Mouse (Mus musculus) G1E-ER4 (cell line): ENCODE measurements around the gene Htra1. TPM values are rescaled to one million over a fixed set of nuclear protein-coding genes. Genes with fewer than 3 reads are reported as not detected.

Source experiments
- GATA1 ChIP-seq: IDR thresholded peaks from one replicate; pipeline ENCODE4 v1.8.0; 2012; ENCODE audit warnings: low read length, inconsistent platforms
- polyA plus RNA-seq: library from polyadenylated mRNA; stranded (reverse); fragments of >175 nt; gene quantifications from 2 replicates; pipeline ENCODE4 v1.2.3, GENCODE M21; 2012

Htra1 gene
- polyA plus RNA-seq, 1 experiment, result not detected

- TF ChIP-seq GATA1, result no peak
These were observed 12.8 kb downstream of the Htra1 start for GRCm38 (mm10) chr7:130948563-130949208.

- no peak for TF ChIP-seq GATA1
These were observed 13.4 kb downstream of the Htra1 start for GRCm38 (mm10) chr7:130949331-130949751.

DNA sequence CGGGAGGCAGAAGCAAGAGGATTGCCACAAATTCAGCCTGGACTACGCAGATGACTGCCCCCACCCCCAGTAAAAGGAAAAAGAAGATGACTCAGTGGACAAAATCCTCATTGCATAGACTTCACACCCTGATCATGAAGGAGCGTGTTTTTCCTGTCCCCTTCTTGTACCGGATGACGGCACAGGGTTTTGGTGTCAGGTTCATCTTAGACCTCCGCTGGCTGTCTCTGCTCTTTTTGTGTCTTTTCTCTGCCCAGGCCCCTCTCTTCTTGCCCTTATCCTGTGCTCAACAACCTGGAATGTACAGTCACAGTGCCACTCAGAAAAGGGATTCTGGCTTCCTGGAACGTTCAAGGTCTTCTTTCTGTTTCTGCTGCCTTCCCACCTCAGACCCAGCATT lies 14.6 kb downstream of the Htra1 start:
- no peak for TF ChIP-seq GATA1

- TF ChIP-seq GATA1, result no peak
These were observed 15.1 kb downstream of the Htra1 start for GRCm38 (mm10) chr7:130951004-130951403.

- no peak for TF ChIP-seq GATA1
These were observed 17.5 kb downstream of the Htra1 start for GRCm38 (mm10) chr7:130953376-130953775.

DNA sequence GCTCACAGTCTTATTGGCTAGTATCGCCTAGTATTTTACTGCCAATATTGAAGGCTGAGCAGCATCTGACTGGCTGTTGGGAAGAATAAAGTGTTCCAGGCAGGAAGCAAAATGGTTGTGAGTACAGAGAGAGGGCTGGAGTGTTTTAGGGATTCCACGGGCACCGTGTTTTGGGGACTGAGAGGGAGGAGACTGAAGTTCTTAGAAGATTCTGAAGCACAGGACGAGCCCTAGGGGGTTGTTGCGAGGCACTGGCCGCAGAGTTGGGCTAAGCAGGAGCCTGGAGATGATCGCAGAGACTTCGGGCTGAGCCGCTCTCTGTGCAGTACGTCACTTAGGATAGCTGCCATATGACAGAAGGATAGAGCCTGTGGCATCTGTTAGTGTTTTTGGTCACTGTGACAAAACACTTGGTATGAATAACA lies 18.3 kb downstream of the Htra1 start:
- no peak for TF ChIP-seq GATA1

GRCm38 (mm10) chr7:130958551-130958950 lies 22.6 kb downstream of the Htra1 start:
- TF ChIP-seq GATA1, result no peak

- TF ChIP-seq GATA1, result no peak
These were observed 24.0 kb downstream of the Htra1 start for GRCm38 (mm10) chr7:130959868-130960267.

- TF ChIP-seq GATA1, result no peak
These were observed 25.5 kb downstream of the Htra1 start for GRCm38 (mm10) chr7:130961429-130961828.

DNA sequence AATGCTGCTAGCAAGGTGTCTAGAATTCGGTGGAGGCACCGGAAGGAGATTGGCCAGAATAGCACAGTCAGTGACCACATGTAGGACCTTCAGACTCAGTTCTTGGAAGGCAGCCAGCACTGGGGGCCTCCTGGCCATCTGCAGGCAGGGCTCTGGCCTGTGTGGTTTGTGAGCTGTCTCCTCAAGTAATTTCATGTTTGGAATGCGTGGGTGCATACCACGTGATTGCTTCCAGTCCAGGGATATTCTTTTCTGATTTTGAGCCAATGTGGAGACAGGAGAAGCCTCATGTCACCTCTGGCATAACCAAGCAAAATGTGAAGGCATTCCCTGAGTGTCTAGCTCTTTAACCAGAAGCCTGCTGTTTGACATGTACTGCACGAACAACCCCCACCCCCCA lies 28.8 kb downstream of the Htra1 start:
- TF ChIP-seq GATA1, result no peak

GRCm38 (mm10) chr7:130965396-130965795 lies 29.5 kb downstream of the Htra1 start:
- TF ChIP-seq GATA1, result no peak

DNA sequence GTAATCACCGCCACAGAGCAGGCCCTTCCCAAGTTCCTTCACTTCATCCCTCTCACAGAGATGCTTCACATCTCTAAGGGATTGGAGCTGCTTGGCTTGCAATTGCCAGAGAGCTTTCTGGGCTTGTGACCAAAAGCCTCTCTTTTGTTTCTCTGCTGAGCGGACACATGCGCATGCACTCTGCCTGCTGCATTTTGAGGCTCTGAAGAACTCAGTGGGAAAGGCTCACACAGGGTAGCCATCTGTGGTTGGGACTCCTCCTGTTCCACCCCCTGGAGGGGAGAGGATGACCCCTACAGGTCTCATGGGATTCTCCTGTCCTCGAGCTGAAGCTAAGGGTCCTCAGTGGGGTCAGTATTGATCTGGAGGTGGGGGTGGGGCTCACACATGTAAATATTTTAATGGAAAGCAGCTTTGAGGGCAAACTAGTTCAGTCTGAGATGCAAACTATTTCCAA lies 30.0 kb downstream of the Htra1 start:
- no peak for TF ChIP-seq GATA1

GRCm38 (mm10) chr7:130966451-130966850 lies 30.5 kb downstream of the Htra1 start:
- TF ChIP-seq GATA1, result no peak

- TF ChIP-seq GATA1, result no peak
These were observed 31.0 kb downstream of the Htra1 start for GRCm38 (mm10) chr7:130966876-130967275.

DNA sequence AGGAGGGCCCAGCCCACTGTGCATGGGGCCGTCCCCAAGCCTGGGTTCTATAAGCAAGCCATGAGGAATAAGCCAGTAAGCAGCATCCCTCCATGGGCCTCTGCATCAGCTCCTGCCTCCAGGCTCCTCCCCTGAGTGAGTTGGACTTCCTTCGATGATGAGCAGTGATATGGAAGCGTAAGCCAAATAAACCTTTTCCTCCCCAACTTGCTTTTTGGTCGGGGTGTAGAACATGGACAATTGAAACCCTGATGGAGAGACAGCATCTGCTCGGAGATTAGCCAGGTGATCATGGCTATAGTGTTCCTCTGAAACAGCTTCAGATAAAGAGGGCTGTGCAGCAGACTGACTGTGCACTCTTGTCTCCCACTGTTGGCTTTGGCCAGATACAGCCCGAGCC lies 32.0 kb downstream of the Htra1 start:
- no peak for TF ChIP-seq GATA1

DNA sequence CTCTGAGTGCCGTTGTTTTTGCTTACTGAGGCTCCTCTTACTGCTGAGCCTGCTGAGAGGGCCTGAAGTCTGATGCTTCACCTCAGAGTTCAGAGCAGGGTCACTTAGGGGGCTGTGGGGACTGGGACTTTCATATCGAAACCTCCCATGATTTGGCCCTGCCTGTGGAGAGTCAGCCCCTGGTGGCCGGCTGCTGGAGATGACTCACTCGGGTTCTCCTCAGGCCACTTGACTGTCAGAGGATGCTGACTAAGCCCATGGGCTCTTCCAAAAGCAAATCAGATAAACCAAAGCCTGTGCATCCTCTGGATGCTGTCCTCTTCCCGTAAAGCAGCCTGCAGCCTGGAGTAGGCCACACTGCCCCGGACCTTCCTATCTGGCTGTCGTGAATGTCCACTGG lies 32.6 kb downstream of the Htra1 start:
- no peak for TF ChIP-seq GATA1

- no peak for TF ChIP-seq GATA1
These were observed 33.2 kb downstream of the Htra1 start for GRCm38 (mm10) chr7:130969076-130969475.

DNA sequence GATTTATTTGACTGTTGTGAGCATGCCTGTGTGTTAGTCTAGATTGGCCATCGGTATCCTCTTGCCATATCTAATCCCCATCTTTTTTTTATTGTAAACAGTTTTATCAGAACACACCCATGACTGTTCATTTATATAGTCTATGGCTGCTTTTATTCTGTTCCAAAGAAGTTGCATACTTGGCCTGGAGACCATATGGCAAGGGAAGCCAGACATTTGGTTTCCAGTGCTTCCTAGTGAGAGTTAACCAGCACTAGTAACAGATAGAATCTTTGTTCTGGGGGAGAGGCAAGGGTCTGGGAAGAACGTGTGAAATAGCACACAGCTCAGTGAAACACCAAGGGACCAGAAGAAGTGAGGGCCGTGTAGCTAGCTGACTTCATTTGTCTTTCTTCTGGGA lies 33.6 kb downstream of the Htra1 start:
- no peak for TF ChIP-seq GATA1
